Mouse (Mus musculus) olfactory bulb, adult 2 months (tissue): ENCODE results near the gene Atp11a.

ENCODE experiments used
- CTCF ChIP-seq: fragments of 200-500 bp; IDR thresholded peaks from 2 replicates; pipeline ENCODE4 v1.5.1; 2012; ENCODE audit warnings: low read depth, mild to moderate bottlenecking, low read length, moderate library complexity; ENCODE audit not compliant: insufficient read depth
- POLR2A ChIP-seq: fragments of 200-500 bp; IDR thresholded peaks from 2 replicates; pipeline ENCODE4 v1.6.1; 2012; ENCODE audit warnings: mild to moderate bottlenecking, low read depth, low read length, moderate library complexity; ENCODE audit not compliant: insufficient read depth

DNA sequence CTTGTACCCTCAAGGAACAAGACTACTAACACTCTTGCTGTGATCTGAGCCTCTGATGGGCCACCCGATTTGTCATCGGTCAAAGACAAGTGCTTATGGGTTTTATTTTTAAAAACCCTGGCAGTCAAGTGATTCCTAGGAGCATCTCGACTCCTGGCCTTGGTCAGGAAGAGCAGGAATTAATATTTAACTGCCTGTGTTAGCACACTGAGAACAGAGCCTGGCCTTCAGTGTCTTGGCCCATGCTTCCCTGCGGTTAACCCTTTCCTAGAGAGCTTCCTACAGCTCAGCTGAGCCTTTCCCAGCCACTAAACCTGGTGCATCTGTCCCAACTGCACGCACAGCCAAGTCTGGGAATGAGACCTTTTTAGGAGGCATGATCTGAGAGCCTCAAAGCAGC lies 48.1 kb downstream of the Atp11a start:
- TF ChIP-seq CTCF (no peak), POLR2A (no peak)
